In the genomic region with DNA sequence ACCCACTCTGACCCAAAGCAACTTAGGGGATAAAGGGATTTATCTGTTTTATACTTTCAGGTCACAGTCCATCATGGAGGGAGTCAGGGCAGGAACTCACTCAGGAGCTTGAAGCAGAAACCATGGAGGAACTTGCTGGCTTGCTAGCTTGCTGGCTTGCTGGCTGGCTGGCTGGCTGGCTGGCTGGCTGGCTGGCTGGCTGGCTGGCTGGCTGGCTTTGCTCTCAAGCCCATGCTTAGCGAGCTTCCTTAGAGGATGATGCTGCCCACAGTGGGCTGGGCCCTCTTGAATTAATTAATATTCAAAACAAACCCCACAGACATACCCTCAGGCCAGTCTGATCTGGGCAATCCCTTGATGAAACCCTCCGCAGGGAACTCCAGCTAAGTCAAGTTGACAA, we compare ENCODE assay signal across 32 mouse cellular contexts.
"Had no signal": no experiment of that assay in that cellular context is flagged by ENCODE, and none has a peak within 500 bp of the region (broad histone marks: within the 10 kb centered on the region; RNA-seq: fewer than 3 reads in every experiment).

No protein-coding gene starts in this region.

- H3K9ac ChIP-seq: heart, embryonic 15.5 days; hindbrain, embryonic 12.5 days; hindbrain, embryonic 13.5 days; hindbrain, embryonic 14.5 days; hindbrain, embryonic 15.5 days; intestine, embryonic 15.5 days; kidney, embryonic 15.5 days had no signal

- H3K27ac ChIP-seq: heart, embryonic 15.5 days; hindbrain, embryonic 10.5 days; hindbrain, embryonic 12.5 days; hindbrain, embryonic 13.5 days; hindbrain, embryonic 15.5 days; hindbrain, postnatal 0 days; intestine, embryonic 15.5 days; kidney, embryonic 15.5 days; kidney, postnatal 0 days; layer of hippocampus, adult 2 months; left cerebral cortex, adult 2 months had no signal

- DNase-seq: heart, postnatal 10 days; heart, postnatal 14 days; heart, postnatal 36 days; heart, postnatal 4 days; kidney, adult 11 months; kidney, adult 18-20 months; kidney, adult 2 months; kidney, adult 8-10 months; kidney, adult 9 months; kidney, postnatal 10 days; kidney, postnatal 14 days; kidney, postnatal 25 days; kidney, postnatal 36 days; kidney, postnatal 4 days; layer of hippocampus, adult 9-11 months; layer of hippocampus, postnatal 36 days had no signal

- ATAC-seq: hindbrain, embryonic 16.5 days; hindbrain, postnatal 0 days; inflammation-experienced regulatory T-cells, adult 6 months; intestine, embryonic 15.5 days; intestine, embryonic 16.5 days; intestine, postnatal 0 days had no signal

- H3K4me2 ChIP-seq: heart, embryonic 15.5 days; hindbrain, embryonic 12.5 days; hindbrain, embryonic 13.5 days; hindbrain, embryonic 14.5 days; hindbrain, embryonic 15.5 days; intestine, embryonic 15.5 days; kidney, embryonic 15.5 days had no signal

- H3K27me3 ChIP-seq: heart, embryonic 15.5 days; hindbrain, embryonic 12.5 days; hindbrain, embryonic 13.5 days; hindbrain, embryonic 15.5 days; intestine, embryonic 15.5 days; kidney, embryonic 15.5 days had no signal

- H3K36me3 ChIP-seq: heart, embryonic 15.5 days; hindbrain, embryonic 10.5 days; hindbrain, embryonic 12.5 days; hindbrain, embryonic 13.5 days; hindbrain, embryonic 15.5 days; intestine, embryonic 15.5 days; kidney, embryonic 15.5 days had no signal

- H3K4me3 ChIP-seq: heart, embryonic 15.5 days; hindbrain, embryonic 10.5 days; hindbrain, embryonic 12.5 days; hindbrain, embryonic 13.5 days; hindbrain, embryonic 15.5 days; intestine, embryonic 15.5 days; kidney, embryonic 15.5 days; layer of hippocampus, adult 2 months; left cerebral cortex, adult 2 months had no signal

- H3K9me3 ChIP-seq: heart, embryonic 15.5 days; hindbrain, embryonic 10.5 days; hindbrain, embryonic 12.5 days; hindbrain, embryonic 13.5 days; hindbrain, embryonic 15.5 days; intestine, embryonic 15.5 days; kidney, embryonic 15.5 days had no signal
